Mouse (Mus musculus) liver, adult 10 weeks (tissue): ENCODE data around the gene Slc25a41. TPM values are rescaled to one million over a fixed set of nuclear protein-coding genes. Genes with fewer than 3 reads are reported as not detected.

Source experiments
- polyA plus RNA-seq: library from polyadenylated mRNA; stranded (reverse); fragments of 350-450 nt; fragmentation: Illumina TruSeq; extraction: RNeasy Lipid Tissue Mini Kit (QIAGEN cat#74804); gene quantifications from one replicate; pipeline ENCODE4 v1.2.3, GENCODE M21; 2014; ENCODE audit warnings: low read depth, low replicate concordance

Slc25a41 gene
- polyA plus RNA-seq = not detected

DNA sequence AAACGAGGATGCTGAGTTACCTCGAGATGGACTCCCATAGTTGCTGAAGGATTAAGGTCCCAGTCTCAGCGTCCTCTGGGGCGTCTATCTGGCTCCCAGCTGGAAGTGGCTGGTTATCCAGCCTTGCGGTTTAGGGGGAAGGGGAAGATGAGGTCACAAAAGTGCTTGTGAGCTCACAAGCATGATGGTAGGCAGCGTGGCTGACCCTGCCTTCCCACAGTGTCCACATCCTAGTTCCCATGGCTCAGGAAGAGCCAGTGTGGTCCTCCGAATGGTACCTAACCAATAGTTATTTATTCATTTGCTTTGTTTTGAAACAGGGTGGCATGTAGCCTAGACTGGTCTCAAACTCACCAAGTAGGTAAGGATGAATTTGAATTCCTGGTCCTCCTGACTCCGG, at the start of gene Slc25a41:
TSS of gene Slc25a41 (minus strand) at position 101 of the 400 bp plus-strand sequence.

GRCm38 (mm10) chr17:57087049-57087832, 45.8 kb upstream of the Slc25a41 start, which contains the start of gene Tubb4a:
TSS of gene Tubb4a (minus strand) at chr17:57087782.

DNA sequence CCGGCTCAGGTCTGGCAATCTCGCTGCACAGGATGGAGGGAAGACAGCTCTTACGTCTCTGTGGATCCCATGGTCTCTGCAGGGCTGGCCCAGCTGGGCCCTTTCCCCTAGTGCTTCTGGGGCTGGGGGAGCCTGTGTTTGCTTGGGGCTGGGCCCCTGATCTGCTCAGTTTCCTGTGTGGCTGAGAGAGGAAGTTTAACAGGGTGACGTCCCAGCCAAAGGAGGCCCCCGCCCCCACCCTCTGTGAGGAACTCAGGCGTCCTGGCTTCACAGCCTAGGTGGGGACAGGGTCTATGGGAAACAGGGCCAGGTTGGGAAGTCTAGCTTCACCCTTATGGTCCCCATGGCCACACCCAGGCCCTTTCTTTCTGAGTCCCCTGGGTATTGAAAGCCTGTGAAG, 36.9 kb upstream of the Slc25a41 start, which contains the start of gene Dennd1c:
TSS of gene Dennd1c (minus strand) at position 179 of the 400 bp plus-strand sequence.

DNA sequence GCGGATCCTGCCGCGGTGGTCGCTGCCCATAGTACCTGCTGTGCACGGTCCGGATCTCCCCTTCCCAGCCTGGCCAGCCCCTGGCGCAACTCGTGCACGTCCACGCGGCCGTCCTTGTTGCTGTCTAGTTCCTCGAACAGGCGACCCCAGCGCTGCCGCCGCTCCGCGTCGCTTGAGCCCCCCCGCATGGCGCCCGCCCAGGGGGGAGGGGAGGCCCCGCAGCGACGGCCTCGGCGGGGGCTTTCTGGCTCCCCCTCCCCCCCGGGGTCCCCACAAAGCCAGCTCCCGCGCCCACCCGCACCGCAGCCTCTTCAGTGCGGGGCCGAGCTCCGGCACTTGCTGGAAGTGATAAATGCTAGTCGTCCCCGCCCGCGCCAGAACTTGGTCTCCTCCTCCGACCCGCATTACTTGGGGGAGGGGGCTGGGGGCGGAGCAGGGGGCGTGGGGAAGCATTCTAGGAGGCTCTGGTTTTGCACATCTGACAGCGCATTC, 18.1 kb upstream of the Slc25a41 start, which contains the start of gene Slc25a23:
TSS of gene Slc25a23 (minus strand) at position 378 of the 492 bp plus-strand sequence.

DNA sequence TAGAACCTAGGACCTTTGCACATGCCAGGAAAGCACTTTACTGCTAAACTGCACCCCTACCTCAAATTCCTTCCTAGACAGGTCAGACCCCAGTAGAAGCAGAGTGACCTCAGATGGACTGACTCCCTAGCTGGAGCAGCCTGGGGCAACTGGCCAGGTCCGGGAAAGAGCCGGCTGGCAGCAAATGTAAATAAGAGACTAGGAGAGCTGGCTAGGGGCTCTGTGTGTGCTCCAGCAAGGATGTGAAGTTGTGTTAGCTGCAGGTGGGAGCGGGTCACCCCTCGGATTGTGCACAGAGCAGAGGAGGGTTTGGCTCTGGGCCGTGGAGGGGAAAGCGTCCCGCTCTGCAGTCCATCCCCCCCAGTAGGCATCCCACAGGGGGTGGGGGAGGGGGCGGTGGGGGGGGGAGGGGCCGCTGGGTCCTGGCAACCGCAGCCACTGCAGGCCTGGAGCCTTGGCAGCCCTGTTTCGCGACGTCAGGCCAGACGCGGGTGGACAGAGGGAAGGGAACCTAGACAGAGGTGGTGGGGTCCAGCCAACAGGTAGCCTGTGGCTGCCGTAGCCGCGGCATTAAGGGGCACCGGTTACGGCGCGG, 17.5 kb upstream of the Slc25a41 start, which contains the start of gene Crb3:
TSS of gene Crb3 (plus strand) at position 215 of the 595 bp plus-strand sequence.

DNA sequence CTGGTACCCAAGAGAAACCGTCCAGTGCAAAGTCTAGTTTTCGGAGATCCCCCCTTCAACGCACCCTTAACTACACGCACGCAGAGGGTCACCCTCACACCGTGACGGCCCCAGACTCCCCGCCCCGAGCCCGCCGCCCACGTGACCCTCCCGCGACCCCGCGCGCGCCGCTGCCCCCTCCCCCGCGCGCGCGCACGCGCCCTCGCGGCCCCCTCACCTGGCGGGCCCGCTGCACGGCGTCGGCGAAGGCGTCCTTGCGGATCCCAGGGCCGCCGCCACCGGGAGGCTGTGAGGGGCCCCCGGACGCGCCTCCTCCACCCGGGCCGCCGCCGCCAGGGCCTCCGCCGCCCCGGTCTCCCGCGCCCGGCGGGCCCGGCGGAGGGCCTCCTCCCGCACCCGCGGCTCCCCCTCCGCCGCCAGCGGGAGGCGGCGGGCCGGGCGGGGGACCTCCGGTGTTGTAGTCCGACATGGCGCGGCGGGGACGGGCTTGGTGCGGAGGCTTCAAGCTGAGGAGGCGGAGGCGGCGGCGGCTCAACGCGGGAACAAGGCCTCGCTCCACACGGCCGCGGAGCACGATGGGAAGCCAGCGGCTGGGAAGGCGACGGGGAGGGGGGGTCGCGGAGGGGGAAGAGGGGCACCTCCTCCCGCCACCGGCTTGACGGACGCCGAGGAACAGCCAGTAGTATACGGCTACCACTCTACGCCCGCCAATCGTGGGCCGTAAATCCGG, 10.4 kb downstream of the Slc25a41 start, which contains the start of gene Khsrp:
TSS of gene Khsrp (minus strand) at position 592 of the 730 bp plus-strand sequence.

DNA sequence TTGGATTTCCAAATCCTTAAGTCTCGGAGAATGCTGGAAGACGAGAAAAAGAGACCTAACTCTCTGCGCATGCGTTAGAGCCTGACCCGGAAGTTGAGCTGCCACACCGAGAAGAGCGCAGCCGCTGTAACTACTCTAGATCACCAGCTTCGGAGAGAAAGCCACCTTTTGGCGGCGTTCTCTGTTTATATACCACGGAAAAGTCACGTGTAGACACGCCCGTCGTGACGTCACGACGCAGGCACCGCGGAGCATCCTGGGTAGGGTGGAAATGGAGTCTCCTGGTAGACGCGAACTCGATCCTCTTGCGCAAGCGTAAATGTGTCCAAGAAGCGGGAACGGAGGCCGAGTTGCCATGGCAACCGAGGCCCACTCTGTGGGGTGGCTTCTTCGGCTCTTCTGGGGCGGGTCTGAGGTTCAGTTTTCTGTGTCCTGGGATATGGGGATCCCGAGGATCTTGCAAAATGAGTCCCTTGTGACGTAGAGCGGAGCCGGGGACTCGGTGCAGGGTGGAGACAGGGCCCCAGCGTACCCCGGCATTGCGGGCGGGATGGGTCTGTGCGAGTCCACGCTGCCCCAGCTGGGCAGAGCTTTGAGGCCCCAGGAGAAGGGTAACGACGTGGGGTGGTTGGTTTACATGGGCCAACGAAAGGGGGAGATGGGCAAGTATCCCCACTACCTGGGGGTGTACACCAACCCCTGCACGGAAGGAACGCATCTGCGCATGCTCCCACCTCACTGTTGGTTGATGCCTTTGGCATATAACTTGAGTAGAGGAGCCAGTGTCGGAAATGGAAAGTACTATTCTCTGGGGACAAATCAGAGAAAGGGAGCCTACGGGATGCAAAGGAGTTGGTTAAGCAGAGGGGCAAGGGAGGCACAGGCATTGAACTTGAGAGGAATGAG, 30.0 kb downstream of the Slc25a41 start, which contains the start of the genes Gtf2f1 and Gm17949:
TSS of gene Gtf2f1 (minus strand) at position 53 of the 906 bp plus-strand sequence.
TSS of gene Gm17949 (plus strand) at position 234 of the 906 bp plus-strand sequence.

DNA sequence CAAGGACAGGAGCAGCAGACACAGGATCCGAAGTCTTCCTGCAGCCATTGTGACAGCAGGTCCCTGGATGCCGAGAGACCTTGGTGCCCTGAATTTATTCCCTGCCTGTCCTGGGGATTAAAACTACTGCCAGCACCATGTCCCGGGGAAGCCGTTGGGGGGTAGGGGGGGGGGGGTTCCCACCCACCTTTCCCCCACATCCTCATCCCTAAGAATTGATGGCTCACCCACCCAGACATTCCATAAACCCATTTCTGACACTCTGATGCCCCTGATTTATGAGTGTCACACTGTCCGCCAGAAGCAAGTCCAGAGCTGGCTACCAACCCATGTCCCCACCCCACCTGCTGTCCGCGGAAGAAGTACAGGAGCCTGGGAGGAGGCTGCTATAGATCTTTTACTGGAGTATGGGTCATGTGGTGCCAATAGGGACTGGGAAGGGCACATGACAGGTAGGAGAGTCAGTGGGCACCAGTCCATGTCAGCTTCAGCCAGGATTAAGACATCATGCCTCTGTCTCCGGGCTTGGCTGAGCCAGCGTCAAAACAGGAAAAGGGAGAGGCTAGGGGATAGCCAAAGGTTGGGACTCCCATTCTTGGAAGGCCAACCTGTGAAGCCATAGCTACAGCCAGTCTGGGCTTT, 41.4 kb downstream of the Slc25a41 start, which contains the start of gene Pspn:
TSS of gene Pspn (minus strand) at position 51 of the 642 bp plus-strand sequence.

DNA sequence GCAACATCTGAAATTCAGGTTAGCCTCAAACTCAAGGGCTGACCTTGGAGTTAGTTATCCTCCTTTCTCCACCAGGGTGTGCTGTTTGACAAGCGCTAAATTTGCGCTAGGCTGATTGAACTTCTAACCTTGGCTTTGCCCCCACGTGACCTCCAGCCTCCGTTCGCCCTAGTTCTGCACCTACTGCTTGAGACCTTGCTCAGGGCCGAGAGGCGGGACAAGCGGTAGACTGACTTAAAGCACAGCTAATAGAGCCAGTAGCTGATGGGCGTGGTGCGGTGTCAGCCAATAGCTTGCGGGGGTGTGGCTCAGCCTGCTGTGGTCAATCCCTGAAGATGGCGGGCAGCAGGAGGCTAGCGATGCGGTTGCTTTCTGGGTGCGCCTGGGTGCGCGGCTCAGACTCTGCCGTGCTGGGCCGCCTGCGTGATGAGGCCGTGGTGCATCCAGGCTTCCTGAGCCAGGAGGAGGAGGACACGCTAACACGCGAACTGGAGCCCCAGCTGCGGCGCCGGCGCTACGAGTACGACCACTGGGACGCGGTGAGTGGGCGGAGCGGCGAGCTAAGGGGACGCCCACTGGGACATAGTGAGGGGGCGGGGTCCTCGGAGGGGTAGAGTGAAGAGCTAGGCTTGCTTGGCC, 44.3 kb downstream of the Slc25a41 start, which contains the start of gene Alkbh7:
TSS of gene Alkbh7 (plus strand) at position 311 of the 639 bp plus-strand sequence.

DNA sequence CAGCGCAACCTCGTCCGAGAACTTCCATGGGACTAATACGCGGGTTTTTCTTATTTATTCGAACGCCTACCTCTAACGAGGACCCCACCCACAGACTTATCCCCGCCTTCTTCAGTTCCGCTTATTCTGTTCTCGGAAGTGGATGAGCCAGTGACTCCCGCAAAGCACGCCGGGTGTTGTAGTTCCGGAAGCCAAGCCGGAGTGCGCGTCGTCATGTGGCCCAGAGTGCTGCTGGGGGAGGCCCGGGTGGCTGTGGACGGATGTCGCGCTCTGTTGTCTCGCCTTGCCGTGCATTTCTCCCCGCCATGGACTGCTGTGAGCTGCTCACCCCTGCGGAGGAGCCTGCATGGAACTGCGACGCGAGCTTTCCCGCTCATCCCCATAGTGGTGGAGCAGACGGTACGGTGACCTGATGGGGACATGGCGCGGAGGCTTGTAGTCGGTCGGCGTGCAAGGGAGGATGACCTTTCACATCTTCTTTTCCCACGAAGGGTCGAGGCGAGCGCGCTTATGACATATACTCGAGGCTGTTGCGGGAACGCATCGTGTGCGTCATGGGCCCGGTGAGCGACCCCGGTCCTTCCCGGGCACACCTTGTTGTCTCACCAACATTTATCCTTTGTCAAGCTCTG, 51.2 kb downstream of the Slc25a41 start, which contains the start of gene Clpp:
TSS of gene Clpp (plus strand) at position 191 of the 632 bp plus-strand sequence.

Other genes with a start within 250 kb of the Slc25a41 start
- gene Rfx2, start 210.6 kb downstream of the Slc25a41 start, polyA plus RNA-seq = not detected
- not detected for gene Acsbg2, start 167.2 kb downstream of the Slc25a41 start, polyA plus RNA-seq
- gene 1700061G19Rik, start 166.2 kb downstream of the Slc25a41 start, polyA plus RNA-seq = not detected
- gene Mllt1, start 106.2 kb downstream of the Slc25a41 start, polyA plus RNA-seq = 0.77 TPM
- not detected for gene Acer1, start 59.5 kb downstream of the Slc25a41 start, polyA plus RNA-seq
- 4.0 TPM for gene Clpp, start 51.3 kb downstream of the Slc25a41 start, polyA plus RNA-seq
- gene Alkbh7, start 44.3 kb downstream of the Slc25a41 start, polyA plus RNA-seq = 2.8 TPM
- not detected for gene Pspn, start 41.6 kb downstream of the Slc25a41 start, polyA plus RNA-seq
- gene Gtf2f1, start 30.4 kb downstream of the Slc25a41 start, polyA plus RNA-seq = 2.1 TPM
- gene Gm17949, start 30.2 kb downstream of the Slc25a41 start, polyA plus RNA-seq = not detected
- 5.1 TPM for gene Khsrp, start 10.1 kb downstream of the Slc25a41 start, polyA plus RNA-seq
- gene Crb3, start 17.5 kb upstream of the Slc25a41 start, polyA plus RNA-seq = 5.6 TPM
- 55.5 TPM for gene Slc25a23, start 18.2 kb upstream of the Slc25a41 start, polyA plus RNA-seq
- gene Dennd1c, start 36.9 kb upstream of the Slc25a41 start, polyA plus RNA-seq = 1.6 TPM
- gene Tubb4a, start 46.1 kb upstream of the Slc25a41 start, polyA plus RNA-seq = not detected
- not detected for gene Tnfsf9, start 63.7 kb upstream of the Slc25a41 start, polyA plus RNA-seq
- gene Cd70, start 108.1 kb upstream of the Slc25a41 start, polyA plus RNA-seq = not detected
- gene Tnfsf14, start 152.5 kb upstream of the Slc25a41 start, polyA plus RNA-seq = not detected
- gene C3, start 186.5 kb upstream of the Slc25a41 start, polyA plus RNA-seq = 3,590 TPM
- 2.3 TPM for gene Gpr108, start 206.8 kb upstream of the Slc25a41 start, polyA plus RNA-seq
- 1.7 TPM for gene Trip10, start 207.8 kb upstream of the Slc25a41 start, polyA plus RNA-seq
- 0.53 TPM for gene Vav1, start 237.4 kb upstream of the Slc25a41 start, polyA plus RNA-seq